Mouse (Mus musculus) spleen, embryonic (tissue): ENCODE results near the gene Cox8c.

Experiments
- CTCF ChIA-PET: fragments of 350-600 bp; sonication (Branson Sonifier 250); formaldehyde crosslinking; loops from one replicate; lab custom pipeline; 2022; lab: Charles Lee

Cox8c gene

DNA sequence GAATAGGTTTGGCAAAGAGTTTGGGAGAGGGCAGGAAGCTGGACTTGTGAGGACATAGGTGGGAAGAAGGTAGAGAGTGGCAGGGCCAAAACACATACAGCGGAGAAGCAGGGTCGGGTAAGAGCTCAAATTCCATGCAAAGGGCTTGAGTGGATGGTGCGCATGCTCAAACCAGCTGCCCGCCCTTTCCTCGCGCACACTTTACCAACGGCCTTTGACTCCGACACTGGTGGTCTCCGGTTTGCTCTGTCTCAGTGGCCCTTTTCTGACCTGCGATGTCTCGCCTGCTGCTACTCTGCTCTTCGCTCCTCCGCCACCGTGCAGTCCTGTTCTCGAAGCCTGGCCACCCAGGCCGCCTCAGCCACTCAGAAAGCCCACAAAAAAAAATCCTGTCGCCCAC lies at the start of gene Cox8c:
TSS of gene Cox8c (plus strand) at position 226 of the 400 bp plus-strand sequence.
- CTCF ChIA-PET, result no interaction called here

DNA sequence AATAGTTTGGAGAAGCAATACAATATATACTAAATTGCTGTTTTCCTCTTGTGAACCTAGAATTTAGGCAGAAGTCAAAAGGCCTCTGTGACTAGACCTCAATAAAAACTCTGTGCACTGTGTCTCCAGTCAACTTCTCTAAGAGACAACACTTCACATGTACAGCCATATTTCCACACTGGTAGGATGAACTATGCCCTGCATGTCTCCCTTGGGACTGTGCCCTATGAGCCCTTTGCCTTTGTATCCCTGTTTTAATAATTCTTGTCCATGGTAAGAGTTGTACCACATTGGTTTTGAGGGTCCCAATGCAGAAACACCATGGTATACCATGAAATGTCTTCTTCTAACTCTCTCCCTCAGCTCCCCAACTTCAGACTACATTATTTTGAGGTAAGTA lies 38.3 kb upstream of the Cox8c start:
- CTCF ChIA-PET, result no interaction called here

DNA sequence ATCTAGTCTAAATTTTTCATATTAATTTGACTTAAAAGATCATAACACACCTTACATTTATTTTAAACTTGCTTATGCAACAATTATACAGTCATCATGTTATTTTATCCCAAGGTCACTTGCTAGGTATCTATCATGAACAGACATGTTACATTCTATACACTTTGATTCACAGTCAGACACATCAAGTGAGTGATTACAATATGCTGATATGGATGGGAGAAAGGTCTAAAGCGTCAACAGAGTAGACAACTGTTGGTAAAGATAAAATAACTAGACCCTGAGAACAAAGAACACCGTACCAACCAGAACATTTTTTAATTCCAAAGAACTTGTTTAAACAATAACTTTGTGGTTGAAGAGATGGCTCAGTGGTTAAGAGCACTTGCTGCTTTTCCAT lies 29.3 kb upstream of the Cox8c start:
- CTCF ChIA-PET, result no interaction called here

DNA sequence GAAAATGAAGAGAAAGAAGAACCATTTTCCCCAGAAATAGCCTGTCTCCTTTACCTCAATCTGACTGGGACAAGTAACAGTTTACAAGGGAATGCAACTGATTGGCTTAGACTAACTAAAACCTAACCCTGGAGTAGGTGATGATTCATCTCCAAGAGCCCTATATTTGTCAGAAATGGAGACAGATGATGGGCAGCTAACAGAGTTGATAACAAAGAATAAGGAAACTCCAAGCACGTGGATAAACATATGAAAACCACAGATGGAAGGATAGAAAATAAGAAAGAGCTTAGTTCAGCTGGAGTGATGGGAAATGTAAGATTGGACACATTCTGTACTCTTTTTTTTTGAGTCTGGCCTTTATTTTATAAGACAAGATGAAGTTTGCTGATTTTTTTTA lies 28.6 kb upstream of the Cox8c start:
- CTCF ChIA-PET, result no interaction called here

DNA sequence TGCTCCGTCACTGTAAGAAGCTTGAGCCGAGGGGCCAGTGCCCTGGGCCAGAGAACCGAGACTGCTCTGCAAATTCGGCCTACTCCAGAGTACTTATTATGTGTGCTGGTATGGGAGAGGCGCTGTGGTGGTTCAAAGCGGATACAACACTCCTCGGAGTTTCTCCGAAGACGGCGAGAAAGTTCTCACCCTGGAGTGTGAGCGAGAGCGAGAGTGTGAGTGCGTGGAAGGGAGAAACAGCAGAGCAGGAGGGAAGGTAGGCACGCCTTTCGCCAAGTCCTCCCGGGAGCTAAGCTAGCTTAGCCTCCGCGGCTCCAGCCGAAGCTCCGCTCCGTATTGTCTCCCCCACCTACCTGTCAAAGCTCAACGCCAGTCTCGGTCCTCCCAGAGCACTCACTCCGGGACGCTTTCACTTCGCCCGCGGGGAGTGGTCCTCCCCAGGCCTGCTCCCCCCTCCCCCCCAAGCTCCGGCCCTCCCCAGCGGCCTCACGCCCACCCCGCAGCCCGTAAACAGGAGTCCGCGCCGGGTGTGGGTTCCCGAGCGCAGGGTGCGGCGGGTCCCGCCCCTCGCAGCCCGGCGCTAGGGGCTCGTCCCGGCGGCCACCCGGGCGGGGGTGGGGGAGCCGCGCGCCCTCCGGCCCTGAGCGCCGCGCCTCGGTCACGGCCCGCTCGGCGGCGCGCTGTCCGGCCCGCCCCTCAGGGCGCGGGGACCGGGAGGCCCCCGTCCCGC lies 21.6 kb upstream of the Cox8c start:
- CTCF ChIA-PET, result interaction anchor here (0.6 kb wide), 1 partner anchor 569 kb away, joined by 3 read pairs; no protein-coding TSS in a partner anchor

DNA sequence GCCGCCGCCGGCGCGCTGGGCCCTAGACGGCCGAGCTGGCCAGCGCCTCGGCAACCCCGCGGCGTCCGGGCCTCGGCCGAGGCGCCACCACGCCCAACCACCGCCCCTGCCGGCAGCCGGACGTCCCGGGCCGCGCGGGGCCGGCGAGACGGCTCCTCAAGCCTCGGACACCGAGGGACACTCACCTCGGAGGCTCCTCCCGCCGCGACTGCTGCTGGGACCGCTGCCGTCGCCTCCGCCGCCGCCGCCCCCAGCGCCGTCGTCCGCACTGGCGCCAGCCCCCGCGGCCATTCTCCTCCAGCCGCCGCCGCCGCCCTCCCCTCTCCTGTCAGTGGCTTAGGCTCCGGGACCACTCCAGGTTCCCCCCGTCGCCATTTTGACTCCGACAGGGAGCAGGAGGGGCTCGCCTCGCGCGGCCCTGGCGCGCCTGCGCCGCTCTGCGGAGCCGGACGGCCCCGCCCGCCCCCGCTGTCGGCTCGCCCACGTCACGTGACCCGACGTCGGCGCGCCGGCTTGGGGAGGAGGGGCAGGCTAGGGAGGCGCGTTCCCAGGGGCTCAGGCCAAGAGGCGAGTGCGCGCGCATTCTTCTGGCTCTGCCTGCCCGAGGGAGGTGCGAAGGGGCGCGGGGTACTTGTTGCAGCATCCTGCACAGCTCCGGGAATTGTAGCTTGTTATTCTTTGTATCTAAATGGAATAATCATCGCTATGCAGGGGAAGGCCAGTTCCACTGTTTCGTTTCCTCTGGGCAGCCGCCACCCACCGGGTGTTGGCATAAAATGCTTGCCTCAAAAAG lies 20.9 kb upstream of the Cox8c start, which contains the start of gene Btbd7:
TSS of gene Btbd7 (minus strand) at position 441 of the 793 bp plus-strand sequence.
- CTCF ChIA-PET, result no interaction called here

DNA sequence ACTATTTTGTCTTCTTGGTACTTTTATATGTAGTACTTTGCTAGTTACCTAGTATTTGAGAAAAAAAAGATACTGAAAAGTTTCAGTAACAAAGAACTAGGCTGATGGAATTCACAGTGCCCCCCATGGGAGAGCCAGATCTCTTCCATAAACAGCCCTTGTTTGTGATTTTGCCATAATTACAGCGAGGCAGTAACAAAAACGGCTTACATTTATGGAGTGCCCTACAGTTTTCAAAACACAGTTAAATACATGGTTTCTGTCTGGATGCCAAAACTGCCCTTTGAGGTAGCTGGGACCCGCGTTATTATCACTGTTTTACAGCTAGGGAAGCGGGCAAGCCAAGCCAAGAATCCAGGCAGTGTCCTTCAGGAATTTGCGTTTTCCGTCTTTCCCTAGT lies 20.2 kb upstream of the Cox8c start:
- CTCF ChIA-PET, result no interaction called here

DNA sequence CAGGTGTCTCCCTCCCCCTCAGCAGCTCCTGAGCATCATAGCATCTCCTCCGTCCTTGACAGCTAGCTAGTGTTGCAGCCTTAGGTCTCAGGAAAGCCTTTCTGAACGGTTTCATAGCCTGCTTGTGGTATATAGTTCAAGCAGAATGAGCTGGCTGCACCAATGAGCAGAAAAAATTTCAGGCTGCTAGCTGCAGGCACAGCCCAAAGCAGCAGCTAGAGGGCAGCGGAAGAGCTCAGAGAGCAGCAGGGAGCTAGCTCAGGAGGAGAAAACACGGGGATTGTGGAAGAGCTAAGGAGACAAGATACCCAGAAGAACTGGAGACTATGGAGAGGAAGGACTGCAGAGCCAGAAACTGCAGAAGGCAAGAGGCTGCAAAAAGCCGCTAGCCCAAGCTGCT lies 13.4 kb upstream of the Cox8c start:
- CTCF ChIA-PET, result interaction anchor here (0.6 kb wide), 1 partner anchor 12 kb away, joined by 12 read pairs; no protein-coding TSS in a partner anchor

DNA sequence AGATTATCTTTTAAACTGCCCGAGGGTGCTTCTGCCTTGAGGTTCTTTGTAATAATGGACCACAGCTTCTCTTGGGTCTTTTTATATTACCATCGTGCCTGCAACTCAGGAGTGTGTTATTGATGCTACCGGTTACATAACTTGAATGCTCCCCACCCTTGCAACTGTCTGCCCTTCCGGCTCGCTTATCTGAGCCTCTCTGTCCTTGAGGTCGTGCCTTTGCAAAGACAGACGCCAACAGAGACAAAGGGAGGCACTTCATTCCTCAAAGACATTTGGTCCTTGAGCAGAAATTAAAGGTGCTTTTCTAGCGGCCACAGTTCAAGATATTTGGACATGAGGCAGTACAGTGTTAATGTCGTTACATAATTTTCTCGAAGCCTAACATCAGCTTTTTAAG lies 11.8 kb upstream of the Cox8c start:
- CTCF ChIA-PET, result no interaction called here

DNA sequence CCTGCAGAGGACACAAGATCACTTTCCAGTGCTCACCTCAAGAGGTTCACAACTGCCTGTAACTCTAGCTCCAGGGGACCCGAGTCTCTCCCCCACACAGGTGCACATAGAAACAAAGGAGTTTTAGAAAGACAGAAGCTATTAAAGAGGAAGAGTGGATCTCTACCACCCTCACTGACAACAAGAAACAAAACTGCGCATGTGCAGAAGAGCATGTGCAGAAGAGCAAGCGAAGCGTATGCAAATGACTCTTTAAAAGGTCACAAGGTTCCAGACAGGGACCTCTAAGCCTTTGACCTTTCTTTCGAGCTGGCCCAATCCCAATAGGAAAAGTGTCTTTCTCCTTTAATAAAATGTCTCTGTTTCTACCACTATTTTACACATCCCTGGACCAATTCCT lies 10.5 kb upstream of the Cox8c start:
- CTCF ChIA-PET, result interaction anchor here (0.6 to 0.7 kb wide), 2 partner anchors 91 to 421 kb away, joined by 5 to 11 read pairs; no protein-coding TSS in a partner anchor

DNA sequence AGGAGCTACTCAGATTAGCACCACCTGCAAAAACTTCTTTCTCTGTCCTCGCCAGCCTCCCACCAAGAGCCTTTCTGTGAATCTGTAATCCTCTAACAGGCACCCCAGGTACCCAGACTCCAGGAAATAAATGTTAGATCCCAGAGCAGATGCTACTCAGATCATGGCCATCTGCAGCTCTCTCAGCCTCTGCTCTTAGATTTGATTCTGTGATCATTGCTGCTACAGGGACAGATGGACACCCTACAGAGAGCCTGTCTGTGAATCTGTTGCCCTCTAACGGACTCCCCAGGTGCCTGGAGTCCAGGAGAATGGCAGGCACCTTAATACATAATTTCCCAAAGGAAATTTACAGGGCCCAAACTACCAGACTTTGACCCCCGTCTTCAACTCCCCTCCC lies 9.1 kb downstream of the Cox8c start:
- CTCF ChIA-PET, result no interaction called here

DNA sequence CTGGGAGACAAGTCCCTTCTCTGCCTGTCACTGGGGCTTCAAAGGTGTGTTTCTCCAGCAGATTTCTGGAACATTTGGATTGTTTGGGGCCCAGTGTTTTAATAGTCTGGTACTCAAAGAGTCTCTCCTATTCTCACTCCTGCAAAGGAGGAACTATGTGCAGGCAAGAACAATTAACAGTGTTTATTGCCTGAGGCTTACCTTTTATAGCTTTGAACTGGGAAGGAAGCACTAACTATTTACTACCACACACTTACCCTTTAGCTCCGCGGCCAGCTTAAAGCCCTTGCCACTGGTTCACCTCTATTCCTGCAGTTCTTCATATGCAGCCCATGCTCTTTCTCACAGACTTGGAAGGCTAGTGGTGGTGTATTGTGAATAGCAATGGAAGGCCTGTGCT lies 17.0 kb downstream of the Cox8c start:
- CTCF ChIA-PET, result no interaction called here

DNA sequence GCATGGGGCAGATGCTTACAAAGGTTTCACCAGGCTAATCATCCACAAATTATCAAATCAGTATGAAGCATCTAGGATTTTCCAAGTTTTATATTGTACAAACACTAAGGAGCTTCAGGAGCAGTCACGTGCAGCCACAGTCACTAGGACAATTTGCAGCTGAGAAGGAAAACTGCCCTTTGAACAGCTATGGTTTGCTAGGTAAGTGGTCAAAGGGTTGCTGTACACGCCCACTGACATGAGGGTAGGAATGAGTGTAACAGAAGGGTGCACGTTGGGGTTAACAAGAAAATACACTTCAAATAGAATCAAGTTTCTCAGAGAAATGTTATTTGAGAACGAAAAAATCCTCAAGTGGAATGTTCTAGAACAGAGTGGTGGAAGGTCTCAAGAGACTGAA lies 30.6 kb downstream of the Cox8c start:
- CTCF ChIA-PET, result interaction anchor here (0.5 kb wide), 1 partner anchor 179 kb away, joined by 5 read pairs; no protein-coding TSS in a partner anchor

DNA sequence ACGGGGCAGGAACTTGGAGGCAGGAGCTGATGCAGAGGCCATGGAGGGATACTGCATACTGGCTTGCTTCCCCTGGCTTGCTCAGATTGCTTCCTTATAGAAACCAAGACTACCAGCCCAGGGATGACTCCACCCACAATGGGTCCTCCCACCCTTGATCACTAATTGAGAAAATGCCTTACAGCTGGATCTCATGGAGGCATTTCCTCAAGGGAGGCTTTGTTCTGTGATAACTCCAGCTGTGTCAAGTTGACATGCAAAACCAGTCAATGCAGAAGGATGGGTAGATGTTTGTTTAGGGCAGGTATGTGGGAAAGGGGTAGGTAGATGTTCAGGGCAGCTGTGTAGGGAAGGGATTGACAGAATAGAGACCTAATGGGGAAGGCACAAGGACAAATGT lies 31.2 kb downstream of the Cox8c start:
- CTCF ChIA-PET, result interaction anchor here (0.5 kb wide), 1 partner anchor 179 kb away, joined by 5 read pairs; no protein-coding TSS in a partner anchor

DNA sequence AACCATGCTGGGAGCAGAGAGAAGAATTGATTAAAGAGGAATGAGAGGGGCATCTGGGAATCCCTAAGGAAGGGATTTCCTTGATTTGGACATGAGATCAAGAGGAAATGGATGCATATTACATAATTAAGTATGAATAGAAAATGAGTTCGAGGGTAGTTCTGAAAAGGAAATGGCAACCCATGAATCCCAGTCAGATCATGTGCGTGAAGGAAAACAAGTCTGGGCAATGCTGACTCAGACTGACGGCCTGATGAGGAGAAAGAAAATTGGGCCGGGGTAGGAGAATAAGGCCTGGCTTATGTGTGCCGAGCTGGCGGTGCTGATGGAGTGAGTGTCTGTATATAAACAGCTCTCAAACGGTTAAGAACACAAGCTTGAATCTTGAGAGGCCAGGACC lies 31.7 kb downstream of the Cox8c start:
- CTCF ChIA-PET, result no interaction called here

DNA sequence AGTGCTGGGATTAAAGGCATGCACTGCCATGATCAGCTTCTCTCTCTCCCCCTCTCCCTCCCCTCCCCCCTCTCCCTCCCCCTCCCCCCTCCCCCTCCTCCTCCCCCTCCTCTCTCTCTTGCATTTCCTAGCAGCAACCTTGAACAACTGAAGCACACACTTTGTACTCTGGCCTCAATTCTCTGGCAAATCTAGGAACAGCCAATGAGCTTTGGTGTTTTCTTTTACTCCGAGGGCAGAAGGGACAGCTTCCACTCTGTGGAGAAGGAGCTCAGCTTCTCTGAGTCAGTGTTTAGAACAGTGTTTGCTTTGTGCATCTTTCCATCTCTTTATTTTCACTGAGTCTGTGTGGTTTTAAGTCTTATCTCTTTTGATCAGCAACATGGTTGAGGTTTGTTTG lies 36.8 kb downstream of the Cox8c start:
- CTCF ChIA-PET, result no interaction called here

DNA sequence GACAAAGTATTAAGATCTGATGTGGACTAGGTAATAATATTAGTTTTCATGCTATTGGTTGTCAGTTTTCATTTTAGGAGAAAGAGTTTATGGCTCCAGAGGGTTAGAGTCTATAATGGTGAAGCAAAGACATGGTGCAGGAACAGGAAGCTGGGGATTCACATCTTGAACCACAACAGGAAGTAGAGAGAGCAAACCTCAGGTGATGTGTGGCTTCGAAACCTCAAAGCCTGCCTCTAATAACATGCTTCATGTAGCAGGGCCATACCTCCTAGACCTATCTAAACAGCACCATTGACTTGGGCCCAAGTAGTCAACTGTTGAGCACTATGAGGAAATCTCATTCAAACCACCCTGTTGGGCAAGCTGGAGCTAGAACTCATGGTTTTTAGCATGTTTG lies 46.5 kb downstream of the Cox8c start:
- CTCF ChIA-PET, result no interaction called here

DNA sequence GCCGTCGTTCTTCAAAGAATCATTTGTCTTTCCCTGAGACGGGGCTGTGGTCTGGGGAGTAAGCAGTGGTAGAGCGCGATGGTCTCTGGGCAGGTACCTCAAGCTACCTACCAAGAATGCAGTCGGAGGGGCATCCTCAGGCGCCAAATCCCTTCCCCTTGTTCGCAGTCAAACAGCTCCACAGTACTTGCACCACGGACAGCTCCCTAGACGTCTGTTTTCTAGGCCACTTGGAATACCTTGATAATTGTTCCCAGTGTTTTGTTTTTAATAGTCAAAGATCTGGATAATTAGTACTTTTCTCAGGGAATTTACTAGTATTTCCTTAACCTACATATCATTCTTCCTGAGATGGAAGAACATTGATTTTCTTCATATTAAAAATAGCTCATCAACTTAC lies 48.7 kb downstream of the Cox8c start:
- CTCF ChIA-PET, result no interaction called here

DNA sequence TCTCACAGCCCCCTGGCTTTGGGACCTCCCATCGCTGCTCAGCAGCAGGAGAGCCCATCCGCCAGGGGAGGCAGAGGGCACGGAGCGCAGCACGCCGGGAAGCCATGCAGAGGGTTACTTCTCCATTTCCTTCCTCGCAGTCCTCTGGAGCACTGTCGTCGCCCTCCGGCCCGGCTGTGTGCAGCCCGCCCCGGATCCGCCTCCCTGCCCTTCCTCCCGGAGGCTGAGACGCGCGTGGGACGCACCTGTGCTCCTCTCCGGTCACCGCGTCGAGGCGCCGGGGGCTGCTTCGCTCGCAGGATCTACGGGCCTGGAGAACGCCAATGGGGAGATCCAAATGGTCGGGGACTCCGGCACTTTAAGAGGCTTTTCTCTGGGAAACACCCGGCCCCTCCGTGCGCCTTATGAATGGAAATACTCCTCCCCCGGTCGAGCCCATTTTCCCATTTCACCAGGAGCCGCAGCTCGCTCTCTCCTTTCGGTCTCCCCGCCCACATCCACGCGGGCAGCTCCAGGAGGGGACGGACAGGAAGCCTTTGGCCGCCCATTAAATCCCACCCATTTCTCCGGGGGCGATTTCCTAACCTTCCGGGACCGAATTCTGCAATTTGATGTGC lies 49.8 kb downstream of the Cox8c start, which contains the start of gene Unc79:
TSS of gene Unc79 (plus strand) at position 82 of the 617 bp plus-strand sequence.
- CTCF ChIA-PET, result no interaction called here

DNA sequence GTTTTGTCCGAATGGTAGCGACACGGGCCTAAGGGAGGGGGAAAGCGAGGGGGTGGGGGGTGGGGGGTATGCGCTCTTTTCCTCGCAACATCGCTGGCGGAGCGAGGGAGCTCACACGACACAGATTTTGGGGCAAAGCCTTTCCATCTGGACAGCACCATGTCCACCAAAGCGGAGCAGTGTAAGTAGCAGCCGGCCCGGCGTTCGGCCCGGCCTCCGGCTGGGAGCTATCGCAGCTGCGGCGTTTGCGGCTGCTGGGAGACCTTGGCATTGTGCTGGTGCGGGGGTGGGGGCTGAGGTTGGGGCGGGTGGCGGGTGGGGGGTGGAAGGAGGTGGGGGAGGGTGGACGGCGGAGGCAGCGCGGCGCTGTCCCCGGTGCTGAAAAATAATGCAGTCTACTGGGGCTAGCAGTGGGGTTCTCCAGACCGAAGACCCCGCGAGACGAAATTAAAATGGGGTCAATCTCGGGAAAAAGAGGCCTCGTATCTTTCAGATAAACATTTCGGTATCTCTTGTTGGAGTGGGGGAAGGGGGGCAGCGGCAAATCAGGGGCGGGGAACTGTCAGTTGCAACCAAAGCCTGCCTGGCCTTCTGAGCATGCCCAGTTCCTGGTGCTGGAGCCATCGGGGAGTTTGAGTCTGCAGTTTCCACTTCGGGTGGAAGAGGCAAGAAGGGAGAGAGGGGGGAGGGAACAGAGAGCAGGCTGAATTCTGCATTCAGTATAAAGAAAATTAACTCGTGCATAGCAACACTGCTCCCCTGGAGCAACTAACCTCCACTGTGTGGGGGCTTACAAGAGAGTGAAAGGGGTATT lies 50.5 kb downstream of the Cox8c start:
- CTCF ChIA-PET, result no interaction called here
